Mouse (Mus musculus) lung, embryonic 16.5 days (tissue): ENCODE measurements at regions not wholly inside any gene's neighbourhood (a gene's known extent, or its start where the extent isn't known, plus 50 kb on each side); places are given as distances from the start of the nearest gene placed in this dataset.

Source experiments
- ATAC-seq: fragments of 200-750 bp; cut with Nextera tagmentation; 2 replicates; pipeline ENCODE4 v1.8.0; 2017; ENCODE audit warnings: low read depth, mild to moderate bottlenecking, moderate library complexity
- H3K27ac ChIP-seq: fragments of 300-500 bp; sonication (generic); 2 replicates; pipeline ENCODE4 v1.5.1; 2014; ENCODE audit warnings: mild to moderate bottlenecking, control low read depth, low read length
- H3K27me3 ChIP-seq: fragments of 300-500 bp; sonication (generic); 2 replicates; pipeline ENCODE4 v1.6.1; 2014; ENCODE audit warnings: low read depth, low read length, mixed read lengths; ENCODE audit not compliant: control insufficient read depth, insufficient read depth
- H3K36me3 ChIP-seq: fragments of 300-500 bp; sonication (generic); 2 replicates; pipeline ENCODE4 v1.6.1; 2014; ENCODE audit warnings: low read length; ENCODE audit not compliant: control insufficient read depth, insufficient read depth
- H3K4me1 ChIP-seq: fragments of 300-500 bp; sonication (generic); replicated peaks from 2 replicates; pipeline ENCODE4 v1.6.1; 2014; ENCODE audit warnings: low read length, mixed read lengths; ENCODE audit not compliant: control insufficient read depth, insufficient read depth
- H3K4me2 ChIP-seq: fragments of 300-500 bp; sonication (generic); 2 replicates; pipeline ENCODE4 v1.6.1; 2014; ENCODE audit warnings: low read depth, low read length, control low read depth
- H3K4me3 ChIP-seq: fragments of 300-500 bp; sonication (generic); 2 replicates; pipeline ENCODE4 v1.5.1; 2014; ENCODE audit warnings: mild to moderate bottlenecking, low read length, control low read depth
- H3K9ac ChIP-seq: fragments of 300-500 bp; sonication (generic); 2 replicates; pipeline ENCODE4 v1.6.1; 2014; ENCODE audit warnings: low read length, control low read depth
- H3K9me3 ChIP-seq: fragments of 300-500 bp; sonication (generic); 2 replicates; pipeline ENCODE4 v1.6.1; 2016; ENCODE audit warnings: low read length; ENCODE audit not compliant: control insufficient read depth
- WGBS: fragments of 180-500 bp; shearing (Covaris S2); extraction: QIAGEN DNeasy Blood & Tissue Kit; methylation state at CpG from one replicate; pipeline ENCODE4 v1.1.7; 2014; 5-methylcytosine and 5-hydroxymethylcytosine counted together

GRCm38 (mm10) chr8:96834673-96835072, 946.3 kb upstream of the Got2 start:
- Histone ChIP-seq H3K9me3 (no peaks in the 10 kb centered on the region), H3K36me3 (no peaks in the 10 kb centered on the region), H3K9ac (no peak overlapping the region), H3K4me3 (no peak overlapping the region), H3K27me3 (no peaks in the 10 kb centered on the region), H3K4me1 (no peaks in the 10 kb centered on the region), H3K27ac (no peak overlapping the region), H3K4me2 (no peak overlapping the region)
- ATAC-seq = no peak
- WGBS = 68% methylated on average over 2 of the region's 2 CpGs

GRCm38 (mm10) chr8:96829253-96829652, 940.9 kb upstream of the Got2 start:
- Histone ChIP-seq H3K9me3 (no peaks in the 10 kb centered on the region), H3K9ac (no peak overlapping the region), H3K4me3 (no peak overlapping the region), H3K4me1 (no peaks in the 10 kb centered on the region), H3K36me3 (no peaks in the 10 kb centered on the region), H3K4me2 (no peak overlapping the region), H3K27me3 (no peaks in the 10 kb centered on the region), H3K27ac (no peak overlapping the region)
- WGBS = 88% methylated on average over 1 of the region's 1 CpGs
- no peak for ATAC-seq

- Histone ChIP-seq H3K4me2 (no peak overlapping the region), H3K4me3 (no peak overlapping the region), H3K27ac (no peak overlapping the region), H3K27me3 (no peaks in the 10 kb centered on the region), H3K9me3 (no peaks in the 10 kb centered on the region), H3K9ac (no peak overlapping the region), H3K36me3 (no peaks in the 10 kb centered on the region), H3K4me1 (no peaks in the 10 kb centered on the region)
- ATAC-seq = no peak
- WGBS = 71% methylated on average over 1 of the region's 1 CpGs
Observed at GRCm38 (mm10) chr8:96810550-96810949, 922.2 kb upstream of the Got2 start.
